Mouse (Mus musculus) large intestine, adult 2 months (tissue): ENCODE results near the gene Lonrf2. TPM values are rescaled to one million over a fixed set of nuclear protein-coding genes. Genes with fewer than 3 reads are reported as not detected.
A peak's percentile ranks its signal among the peaks of the same experiment; 100 is the strongest.

ENCODE experiments used
- DNase-seq: peaks from one replicate; pipeline ENCODE4 v3.0.0-alpha.2; 2012; ENCODE audit warnings: low read depth, low spot score
- WGBS: fragments of 180-500 bp; shearing (Covaris S2); methylation state at CpG from one replicate; pipeline ENCODE4 v1.1.7; 2018; 5-methylcytosine and 5-hydroxymethylcytosine counted together
- polyA plus RNA-seq: library from polyadenylated mRNA; depleted of rRNA; stranded (reverse); fragments of >200 nt; gene quantifications from 2 replicates; pipeline ENCODE4 v1.2.3, GENCODE M21; 2012; rRNA removed

Gene Lonrf2
- polyA plus RNA-seq, result 0.25 and 0.27 TPM in 2 replicates

GRCm38 (mm10) chr1:38836477-38836872 is at the start of gene Lonrf2:
Gene Lonrf2 (minus strand): TSS chr1:38836711.
- WGBS, result 2% methylated on average over 47 of the region's 47 CpGs
- DNase-seq, result no peak

- no peak for DNase-seq
- 55% methylated on average over 2 of the region's 2 CpGs for WGBS
Measured at GRCm38 (mm10) chr1:38885956-38886355, 49.4 kb upstream of the Lonrf2 start.

GRCm38 (mm10) chr1:38883766-38884165 is 47.3 kb upstream of the Lonrf2 start:
- DNase-seq, result no peak
- WGBS, result 56% methylated on average over 9 of the region's 9 CpGs

GRCm38 (mm10) chr1:38882746-38883145 is 46.2 kb upstream of the Lonrf2 start:
- no peak for DNase-seq
- 78% methylated on average over 4 of the region's 4 CpGs for WGBS

GRCm38 (mm10) chr1:38881366-38881765 is 44.9 kb upstream of the Lonrf2 start:
- no peak for DNase-seq
- 44% methylated on average over 4 of the region's 4 CpGs for WGBS

- 63% methylated on average over 5 of the region's 5 CpGs for WGBS
- no peak for DNase-seq
Measured at GRCm38 (mm10) chr1:38876671-38877382, 40.3 kb upstream of the Lonrf2 start.

- 47% methylated on average over 5 of the region's 5 CpGs for WGBS
- no peak for DNase-seq
Measured at GRCm38 (mm10) chr1:38873911-38874310, 37.4 kb upstream of the Lonrf2 start.

GRCm38 (mm10) chr1:38871834-38872233 is 35.3 kb upstream of the Lonrf2 start:
- WGBS, result 93% methylated on average over 6 of the region's 6 CpGs
- no peak for DNase-seq

- WGBS, result 46% methylated on average over 13 of the region's 13 CpGs
- no peak for DNase-seq
Measured at GRCm38 (mm10) chr1:38869398-38870195, 33.1 kb upstream of the Lonrf2 start.

GRCm38 (mm10) chr1:38866242-38866641 is 29.7 kb upstream of the Lonrf2 start:
- DNase-seq, result peak; percentile 21
- 47% methylated on average over 5 of the region's 5 CpGs for WGBS

- DNase-seq, result no peak
- 52% methylated on average over 9 of the region's 9 CpGs for WGBS
Measured at GRCm38 (mm10) chr1:38864341-38864740, 27.8 kb upstream of the Lonrf2 start.

- DNase-seq, result no peak
- WGBS, result 20% methylated on average over 4 of the region's 4 CpGs
Measured at GRCm38 (mm10) chr1:38862213-38862612, 25.7 kb upstream of the Lonrf2 start.

GRCm38 (mm10) chr1:38860867-38861524 is 24.5 kb upstream of the Lonrf2 start:
- no peak for DNase-seq
- WGBS, result 82% methylated on average over 9 of the region's 9 CpGs

GRCm38 (mm10) chr1:38860207-38860606 is 23.7 kb upstream of the Lonrf2 start:
- 68% methylated on average over 5 of the region's 5 CpGs for WGBS

GRCm38 (mm10) chr1:38856196-38856595 is 19.7 kb upstream of the Lonrf2 start:
- DNase-seq, result no peak

More at GRCm38 (mm10) chr1:38860207-38860606, 23.7 kb upstream of the Lonrf2 start:
- DNase-seq, result no peak

GRCm38 (mm10) chr1:38852250-38852649 is 15.7 kb upstream of the Lonrf2 start:
- DNase-seq, result no peak
- WGBS, result 62% methylated on average over 2 of the region's 2 CpGs

More at GRCm38 (mm10) chr1:38856196-38856595, 19.7 kb upstream of the Lonrf2 start:
- 23% methylated on average over 3 of the region's 3 CpGs for WGBS

- WGBS, result 67% methylated on average over 2 of the region's 2 CpGs
Measured at GRCm38 (mm10) chr1:38850650-38851049, 14.1 kb upstream of the Lonrf2 start.

GRCm38 (mm10) chr1:38848451-38849289 is 12.2 kb upstream of the Lonrf2 start:
- DNase-seq, result no peak
- WGBS, result 78% methylated on average over 2 of the region's 2 CpGs

More at GRCm38 (mm10) chr1:38850650-38851049, 14.1 kb upstream of the Lonrf2 start:
- no peak for DNase-seq

GRCm38 (mm10) chr1:38847975-38848374 is 11.5 kb upstream of the Lonrf2 start:
- no peak for DNase-seq

More at GRCm38 (mm10) chr1:38847975-38848374, 11.5 kb upstream of the Lonrf2 start:
- WGBS, result 49% methylated on average over 11 of the region's 11 CpGs
